Mouse (Mus musculus) fibroblast of lung, adult 2 months (primary cell): ENCODE data around the gene Anapc1.
A peak's percentile ranks its signal among the peaks of the same experiment; 100 is the strongest.

Experiments
- DNase-seq: peaks from one replicate; pipeline ENCODE4 v3.0.0-alpha.2; 2011; ENCODE audit warnings: low read depth

The Anapc1 gene

GRCm38 (mm10) chr2:128686921-128687557, at the start of gene Anapc1:
Gene Anapc1, minus strand, starts transcription at chr2:128687391.
- peak; percentile 77 for DNase-seq

GRCm38 (mm10) chr2:128735089-128735488, 47.9 kb upstream of the Anapc1 start:
- no peak for DNase-seq

GRCm38 (mm10) chr2:128731951-128732350, 44.8 kb upstream of the Anapc1 start:
- peak; percentile 27 for DNase-seq

GRCm38 (mm10) chr2:128731514-128731913, 44.3 kb upstream of the Anapc1 start:
- DNase-seq: peak; percentile 68

- DNase-seq: no peak
These were observed 42.0 kb upstream of the Anapc1 start for GRCm38 (mm10) chr2:128729141-128729540.

GRCm38 (mm10) chr2:128728066-128728465, 40.9 kb upstream of the Anapc1 start:
- no peak for DNase-seq

GRCm38 (mm10) chr2:128727552-128727951, 40.4 kb upstream of the Anapc1 start:
- DNase-seq: no peak

GRCm38 (mm10) chr2:128726626-128727025, 39.4 kb upstream of the Anapc1 start:
- DNase-seq: no peak

- DNase-seq: no peak
These were observed 38.9 kb upstream of the Anapc1 start for GRCm38 (mm10) chr2:128726067-128726466.

GRCm38 (mm10) chr2:128722106-128722710, 35.0 kb upstream of the Anapc1 start:
- DNase-seq: no peak

- DNase-seq: no peak
These were observed 32.2 kb upstream of the Anapc1 start for GRCm38 (mm10) chr2:128719380-128719779.

GRCm38 (mm10) chr2:128715979-128716378, 28.8 kb upstream of the Anapc1 start:
- no peak for DNase-seq

- DNase-seq: no peak
These were observed 27.6 kb upstream of the Anapc1 start for GRCm38 (mm10) chr2:128714724-128715241.

- DNase-seq: peak; percentile 31
These were observed 26.4 kb upstream of the Anapc1 start for GRCm38 (mm10) chr2:128713548-128714003.

GRCm38 (mm10) chr2:128712940-128713339, 25.7 kb upstream of the Anapc1 start:
- DNase-seq: no peak

- no peak for DNase-seq
These were observed 23.4 kb upstream of the Anapc1 start for GRCm38 (mm10) chr2:128710609-128711008.

- peak; percentile 47 for DNase-seq
These were observed 22.1 kb upstream of the Anapc1 start for GRCm38 (mm10) chr2:128709264-128709663.

GRCm38 (mm10) chr2:128704474-128704873, 17.3 kb upstream of the Anapc1 start:
- no peak for DNase-seq

GRCm38 (mm10) chr2:128699201-128699885, 12.2 kb upstream of the Anapc1 start:
- no peak for DNase-seq

GRCm38 (mm10) chr2:128698693-128699181, 11.5 kb upstream of the Anapc1 start, which contains the start of gene Mertk:
Gene Mertk, plus strand, starts transcription at chr2:128698956.
- peak; percentile 58 for DNase-seq

GRCm38 (mm10) chr2:128698140-128698692, 11.0 kb upstream of the Anapc1 start:
- peak; percentile 70 for DNase-seq

- no peak for DNase-seq
These were observed 10.4 kb upstream of the Anapc1 start for GRCm38 (mm10) chr2:128697566-128697965.
